ENCODE assay signal across 8 mouse cellular contexts in the genomic region with DNA sequence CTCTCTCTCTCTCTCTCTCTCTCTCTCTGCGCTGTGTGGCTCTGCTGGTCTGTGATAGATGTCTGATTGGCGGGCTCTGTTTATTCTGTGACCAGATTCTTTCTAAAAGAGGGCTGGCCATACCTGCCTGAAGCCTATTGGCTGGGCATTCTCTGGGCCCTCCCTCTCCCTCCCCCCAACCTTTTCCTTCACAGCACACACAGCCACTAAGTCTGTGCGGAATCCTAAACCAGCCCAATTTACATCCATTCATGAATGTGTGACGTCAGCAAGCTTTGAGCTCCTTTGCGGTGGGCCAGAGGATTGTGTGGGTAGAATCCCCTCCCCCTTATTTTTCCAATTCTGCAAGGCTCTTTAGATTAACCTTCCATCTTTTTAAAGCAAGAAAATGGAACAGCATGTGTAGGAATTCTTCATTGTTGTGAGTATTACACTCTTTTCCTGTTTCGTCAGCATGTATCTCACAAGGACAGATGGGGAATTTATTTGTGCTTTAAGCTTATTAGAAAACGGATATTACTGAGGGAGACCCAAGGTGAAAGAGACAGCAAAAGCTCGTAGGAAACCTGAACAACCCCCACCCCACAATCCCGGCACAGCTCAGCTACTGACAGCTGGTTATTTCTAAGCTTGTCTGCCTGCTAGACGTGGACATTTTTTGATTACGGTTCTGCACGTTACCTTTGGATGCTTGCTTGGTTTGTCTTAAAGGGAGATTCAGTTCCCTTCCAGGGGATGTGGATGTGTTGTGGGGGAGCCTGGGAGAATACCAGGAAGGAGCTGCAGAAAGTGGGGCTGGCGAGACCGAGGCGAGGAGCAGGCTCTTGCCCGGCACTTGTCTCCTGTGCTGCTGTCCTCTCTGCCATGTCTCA. TPM values are rescaled to one million over a fixed set of nuclear protein-coding genes. Genes with fewer than 3 reads are reported as not detected.
A peak's percentile ranks its signal among the peaks of the same experiment; 100 is the strongest.
DNase-seq lines count a peak whose midpoint lies in the region; ATAC-seq and TF ChIP-seq lines count a peak whose summit lies in the region.

No protein-coding gene starts in this region.

- WGBS in limb, embryonic 15.5 days, result under 1% methylated on average over 16 of the region's 16 CpGs

- no peaks in the 10 kb centered on the region for H3K9me3 ChIP-seq in limb, embryonic 15.5 days

- H3K27ac ChIP-seq in limb, embryonic 15.5 days, result peak overlapping the region; percentile 74

- H3K36me3 ChIP-seq in C2C12 (ENCODE audit: control insufficient read depth, insufficient read depth), result no peaks in the 10 kb centered on the region
- H3K36me3 ChIP-seq in limb, embryonic 15.5 days, result no peaks in the 10 kb centered on the region

- peak; percentile 26 to 30 for DNase-seq in adrenal gland, adult 18-20 months (ENCODE audit: low spot score in 2 of 2)
- peak; percentile 85 for DNase-seq in embryo, embryonic 11.5 days (ENCODE audit: low read depth, low spot score)
- peak; percentile 32 to 50 for DNase-seq in heart, adult 9 months (ENCODE audit: low spot score in 2 of 2)
- peak; percentile 50 to 68 for DNase-seq in kidney, adult 8-10 months
- peak; percentile 77 for DNase-seq in naive thymus-derived CD4-positive, alpha-beta T cell, adult 2 months (ENCODE audit: low read depth)
- peak; percentile 35 to 59 for DNase-seq in thymus, postnatal 36 days

- peak overlapping the region; percentile 58 for H3K4me2 ChIP-seq in limb, embryonic 15.5 days

- peak; percentile 99 for ATAC-seq in limb, embryonic 15.5 days (ENCODE audit: insufficient number of reproducible peaks, low FRiP score, low TSS enrichment, low read depth)

- H3ac ChIP-seq in C2C12 (ENCODE audit: control insufficient read depth, insufficient read length, low read depth), result peak overlapping the region; percentile 53

- H3K79me3 ChIP-seq in C2C12 (ENCODE audit: low read depth), result no peaks in the 10 kb centered on the region

- no peaks in the 10 kb centered on the region for H3K79me2 ChIP-seq in C2C12 (ENCODE audit: control insufficient read depth, insufficient read depth)

- H3K4me1 ChIP-seq in limb, embryonic 15.5 days, result 0 out of 2 replicates have a peak, but pooled peaks cover 3% of the 10 kb centered on the region

- no peak for TF ChIP-seq CTCF in C2C12 (IDR thresholded peaks at IDR 0.05; ENCODE audit: control insufficient read depth, insufficient read depth, insufficient read length)

- peak overlapping the region; percentile 6 for H3K4me3 ChIP-seq in C2C12 (ENCODE audit: insufficient read depth, poor library complexity, severe bottlenecking)
- peak overlapping the region; percentile 49 for H3K4me3 ChIP-seq in limb, embryonic 15.5 days

- no peaks in the 10 kb centered on the region for H3K27me3 ChIP-seq in C2C12 (ENCODE audit: control insufficient read depth, insufficient read depth, insufficient read length)
- no peaks in the 10 kb centered on the region for H3K27me3 ChIP-seq in limb, embryonic 15.5 days

- 0 out of 2 replicates have a peak overlapping the region, but pooled peaks have one; percentile 15 for H3K9ac ChIP-seq in limb, embryonic 15.5 days

TF ChIP-seq in C2C12, 6 proteins besides CTCF, POLR2A, EP300 and RAD21:
- TF ChIP-seq USF1 (IDR thresholded peaks at IDR 0.05; ENCODE audit: low read depth) (no peak), MYOG (IDR thresholded peaks at IDR 0.05; ENCODE audit: control insufficient read depth, extremely low read depth, insufficient read length) (no peak), MAX (IDR thresholded peaks at IDR 0.05) (no peak), CEBPB (IDR thresholded peaks at IDR 0.05; ENCODE audit: low read depth) (no peak), MYOD1 (IDR thresholded peaks at IDR 0.05; ENCODE audit: control insufficient read depth, insufficient read length, low read depth) (no peak), FOSL1 (IDR thresholded peaks at IDR 0.05; ENCODE audit: insufficient read depth, low read length, poor library complexity, severe bottlenecking) (no peak)
TF ChIP-seq in C2C12: peak in this region for 0.

RNA-seq across cellular contexts. Expression of gene Map3k13, which starts 51.9 kb away (rescaled TPM):
- polyA plus RNA-seq in C2C12 (2012; fragmentation: generic; extraction: Trizol), result 0.12 TPM
- under 1 TPM; 0.70 to 0.77 TPM for total RNA-seq in adrenal gland, adult 18-20 months (2021)
- polyA plus RNA-seq in limb, embryonic 15.5 days (2015; fragmentation: Nextera tagmentation; extraction: Ambion mirVana), result 0.55 and 0.61 TPM in 2 replicates

RNA-seq across cellular contexts. Expression of gene Ehhadh, which starts 58.4 kb away (rescaled TPM):
- 0.15 TPM for polyA plus RNA-seq in C2C12 (2012; fragmentation: generic; extraction: Trizol)
- 10 to 100 TPM; 31.4 to 36.6 TPM for total RNA-seq in adrenal gland, adult 18-20 months (2021)
- polyA plus RNA-seq in limb, embryonic 15.5 days (2015; fragmentation: Nextera tagmentation; extraction: Ambion mirVana), result 2.4 and 2.7 TPM in 2 replicates

Comparison
In these comparisons a context has a peak if more than half of its experiments do, and no peak if none do; other contexts are left out.
1. Peak in every context shown above with its lines: DNase-seq, ATAC-seq, H3K4me3 ChIP-seq and H3K27ac ChIP-seq.
2. DNase-seq: peak in every context shown above with its lines; median percentile 85 in embryo, embryonic 11.5 days; 77 in naive thymus-derived CD4-positive, alpha-beta T cell, adult 2 months; 59 in kidney, adult 8-10 months; 47 in thymus, postnatal 36 days; 41 in heart, adult 9 months; 28 in adrenal gland, adult 18-20 months.